Mouse (Mus musculus): ENCODE data around the gene Rpe65.

The Rpe65 gene

GRCm38 (mm10) chr3:159598875-159599274 lies at the start of gene Rpe65:
Gene Rpe65 (plus strand): TSS chr3:159599175.
- no peak for DNase-seq

GRCm38 (mm10) chr3:159550224-159550623 lies 48.8 kb upstream of the Rpe65 start:
- DNase-seq, result no peak

GRCm38 (mm10) chr3:159614977-159615376 lies 16.0 kb downstream of the Rpe65 start:
- DNase-seq, result no peak

- no peak for DNase-seq
Observed at GRCm38 (mm10) chr3:159621026-159621425, 22.1 kb downstream of the Rpe65 start.

- DNase-seq, result no peak
Observed at GRCm38 (mm10) chr3:159624010-159624409, 25.0 kb downstream of the Rpe65 start.

GRCm38 (mm10) chr3:159660741-159661140 lies 61.8 kb downstream of the Rpe65 start:
- DNase-seq, result no peak

GRCm38 (mm10) chr3:159663333-159663732 lies 64.4 kb downstream of the Rpe65 start:
- DNase-seq, result no peak

Measured in cerebellum, adult 9-11 months (tissue).